Mouse (Mus musculus) naive thymus-derived CD4-positive, alpha-beta T cell, adult 5 months (primary cell): ENCODE measurements around the gene Adam34. TPM values are rescaled to one million over a fixed set of nuclear protein-coding genes. Genes with fewer than 3 reads are reported as not detected.

Experiments used
- polyA plus RNA-seq: library from polyadenylated mRNA; unstranded; fragments of 100-300 nt; shearing (Covaris generic); gene quantifications from one replicate; pipeline ENCODE4 v1.2.1, GENCODE M21; 2017

The Adam34 gene
- polyA plus RNA-seq: 0.24 TPM

GRCm38 (mm10) chr8:43709949-43710348 lies at the start of gene Adam34:
Gene Adam34, minus strand, starts transcription at chr8:43710049.

GRCm38 (mm10) chr8:43627176-43627575 lies 82.7 kb downstream of the Adam34 start, which contains the start of gene Gm5346:
Gene Gm5346, minus strand, starts transcription at chr8:43627276.

Other genes with a start within 250 kb of the Adam34 start
- gene Adam26b, start 181.9 kb downstream of the Adam34 start, polyA plus RNA-seq: not detected
- not detected for gene Adam26a, start 133.3 kb downstream of the Adam34 start, polyA plus RNA-seq
- gene Gm5346, start 82.8 kb downstream of the Adam34 start, polyA plus RNA-seq: not detected